Mouse (Mus musculus) lung, embryonic 14.5 days (tissue): ENCODE results near the gene Glmp. TPM values are rescaled to one million over a fixed set of nuclear protein-coding genes. Genes with fewer than 3 reads are reported as not detected.
"Not testable (repeated sequence)": the region's sequence is repeated elsewhere in the genome, so short reads cannot be mapped to it uniquely, and the experiment has no call there.

ENCODE experiments used
- ATAC-seq: fragments of 200-750 bp; cut with Nextera tagmentation; 2 replicates; pipeline ENCODE4 v1.8.0; 2017; ENCODE audit warnings: mild to moderate bottlenecking, moderate TSS enrichment, moderate library complexity; ENCODE audit not compliant: insufficient read depth
- DNase-seq: peaks from one replicate; pipeline ENCODE4 v3.0.0-alpha.2; 2015
- H3K27ac ChIP-seq: fragments of 300-500 bp; sonication (generic); 2 replicates; pipeline ENCODE4 v1.5.1; 2014; ENCODE audit warnings: low read depth, mild to moderate bottlenecking, moderate library complexity
- H3K27me3 ChIP-seq: fragments of 300-500 bp; sonication (generic); 2 replicates; pipeline ENCODE4 v1.6.1; 2014; ENCODE audit warnings: low read length, control low read depth; ENCODE audit not compliant: insufficient read depth
- H3K36me3 ChIP-seq: fragments of 300-500 bp; sonication (generic); 2 replicates; pipeline ENCODE4 v1.6.1; 2014; ENCODE audit warnings: control low read depth; ENCODE audit not compliant: insufficient read depth
- H3K4me1 ChIP-seq: fragments of 300-500 bp; sonication (generic); 2 replicates; pipeline ENCODE4 v1.6.1; 2014; ENCODE audit warnings: antibody characterized with exemption, control low read depth; ENCODE audit not compliant: insufficient read depth
- H3K4me2 ChIP-seq: fragments of 300-500 bp; sonication (generic); 2 replicates; pipeline ENCODE4 v1.6.1; 2014; ENCODE audit warnings: mild to moderate bottlenecking
- H3K4me3 ChIP-seq: fragments of 300-500 bp; sonication (generic); 2 replicates; pipeline ENCODE4 v1.5.1; 2014; ENCODE audit warnings: low read depth, low read length
- H3K9ac ChIP-seq: fragments of 300-500 bp; sonication (generic); 2 replicates; pipeline ENCODE4 v1.6.1; 2014
- H3K9me3 ChIP-seq: fragments of 300-500 bp; sonication (generic); 2 replicates; pipeline ENCODE4 v1.6.1; 2016; ENCODE audit warnings: low read depth, low read length, control low read depth
- CTCF ChIP-seq: IDR thresholded peaks from 2 replicates; pipeline ENCODE4 v1.5.1; 2016; ENCODE audit warnings: antibody characterized with exemption, low read depth
- WGBS: fragments of 180-500 bp; shearing (Covaris S2); extraction: QIAGEN DNeasy Blood & Tissue Kit; methylation state at CpG from one replicate; pipeline ENCODE4 v1.1.7; 2014; 5-methylcytosine and 5-hydroxymethylcytosine counted together
- polyA plus RNA-seq: library from polyadenylated mRNA; unstranded; fragments of >200 nt; fragmentation: Nextera tagmentation; extraction: Ambion mirVana; gene quantifications from 2 replicates; pipeline ENCODE4 v1.2.1, GENCODE M21; 2014

Gene Glmp
- polyA plus RNA-seq, 1 experiment from 2014 or later, result 129 TPM

GRCm38 (mm10) chr3:88365705-88366361 lies 41.0 kb downstream of the Glmp start:
- H3K36me3 ChIP-seq, result peaks cover 18% of the 10 kb centered on the region
- H3K4me1 ChIP-seq, result peaks cover 5% of the 10 kb centered on the region; the same call in 1 of the 2 replicates
- DNase-seq (no peak), ATAC-seq (no peak)
- H3K4me2 ChIP-seq, result no peak overlapping the region
- H3K4me3 ChIP-seq, result no peak overlapping the region
- no peak overlapping the region for H3K9ac ChIP-seq
- H3K9me3 ChIP-seq, result no peaks in the 10 kb centered on the region
- H3K27me3 ChIP-seq, result peaks cover 21% of the 10 kb centered on the region
- 36% methylated on average over 34 of the region's 34 CpGs for WGBS
- no peak overlapping the region for H3K27ac ChIP-seq
- TF ChIP-seq CTCF, result no peak

- 4% methylated on average over 16 of the region's 22 CpGs for WGBS
- peak; percentile 32 for DNase-seq
- H3K4me3 ChIP-seq, H3K4me1 ChIP-seq, H3K9me3 ChIP-seq, H3K27ac ChIP-seq, H3K36me3 ChIP-seq, H3K9ac ChIP-seq: not testable (repeated sequence)
- peaks cover 21% of the 10 kb centered on the region for H3K27me3 ChIP-seq
- peak; percentile 78; the same call in 1 of the 2 replicates for ATAC-seq
- H3K4me2 ChIP-seq, result peak overlapping the region; percentile 50
These were observed 42.1 kb downstream of the Glmp start for GRCm38 (mm10) chr3:88366830-88367428.

DNA sequence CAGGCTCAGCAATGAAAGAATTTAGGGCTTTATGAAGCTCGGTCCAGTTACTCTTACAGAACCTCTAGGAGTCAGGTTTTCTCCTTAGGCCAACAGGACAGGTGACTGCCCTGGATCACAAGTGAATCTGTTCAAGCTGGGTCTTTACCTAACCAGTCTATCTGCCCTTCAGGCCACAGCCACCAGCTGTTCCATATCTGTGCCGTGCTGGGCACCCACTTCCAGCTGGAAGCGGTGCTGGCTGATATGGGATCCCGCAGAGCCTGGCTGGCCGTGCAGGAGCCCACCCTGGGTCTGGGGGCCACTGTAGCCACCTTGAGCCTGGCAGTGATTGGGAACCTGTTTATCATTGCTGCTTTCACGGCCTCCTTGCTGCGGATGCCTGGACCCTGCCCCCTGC lies 42.7 kb downstream of the Glmp start:
- not testable (repeated sequence) for H3K9me3 ChIP-seq, H3K4me1 ChIP-seq, H3K4me2 ChIP-seq, H3K27ac ChIP-seq, H3K9ac ChIP-seq, DNase-seq, H3K4me3 ChIP-seq, ATAC-seq, H3K36me3 ChIP-seq
- H3K27me3 ChIP-seq, result peaks cover 21% of the 10 kb centered on the region
- 46% methylated on average over 3 of the region's 7 CpGs for WGBS

GRCm38 (mm10) chr3:88368511-88368910 lies 43.7 kb downstream of the Glmp start:
- H3K27me3 ChIP-seq, result peaks cover 21% of the 10 kb centered on the region
- H3K9me3 ChIP-seq, H3K4me1 ChIP-seq, H3K36me3 ChIP-seq, H3K4me2 ChIP-seq, H3K27ac ChIP-seq, ATAC-seq, DNase-seq, H3K4me3 ChIP-seq, H3K9ac ChIP-seq: not testable (repeated sequence)
- WGBS, result 60% methylated on average over 7 of the region's 7 CpGs

- 90% methylated on average over 9 of the region's 9 CpGs for WGBS
- H3K27ac ChIP-seq, DNase-seq, H3K27me3 ChIP-seq, H3K36me3 ChIP-seq, H3K9me3 ChIP-seq, ATAC-seq, H3K4me3 ChIP-seq, H3K4me2 ChIP-seq, H3K4me1 ChIP-seq, H3K9ac ChIP-seq: not testable (repeated sequence)
These were observed 47.8 kb downstream of the Glmp start, which contains the start of gene Bglap3 for GRCm38 (mm10) chr3:88372643-88373042. TSS of gene Bglap3 (minus strand) at chr3:88372743.

GRCm38 (mm10) chr3:88375750-88376626 lies 51.2 kb downstream of the Glmp start:
- DNase-seq (peak; percentile 70), ATAC-seq (peak; percentile 92)
- not testable (repeated sequence) for H3K27me3 ChIP-seq, H3K9ac ChIP-seq, H3K36me3 ChIP-seq, H3K27ac ChIP-seq, H3K4me1 ChIP-seq, H3K4me3 ChIP-seq, H3K9me3 ChIP-seq
- 8% methylated on average over 17 of the region's 19 CpGs for whole genome bisulfite sequencing
- peak overlapping the region; percentile 37 for H3K4me2 ChIP-seq

GRCm38 (mm10) chr3:88376644-88377043 lies 51.8 kb downstream of the Glmp start:
- not testable (repeated sequence) for H3K36me3 ChIP-seq, H3K27ac ChIP-seq, H3K9ac ChIP-seq, H3K9me3 ChIP-seq, H3K27me3 ChIP-seq, H3K4me3 ChIP-seq, DNase-seq, H3K4me1 ChIP-seq
- peak; percentile 32; the same call in 1 of the 2 replicates for ATAC-seq
- WGBS, result 18% methylated on average over 5 of the region's 7 CpGs
- peak overlapping the region; percentile 37; the same call in 1 of the 2 replicates for H3K4me2 ChIP-seq

DNA sequence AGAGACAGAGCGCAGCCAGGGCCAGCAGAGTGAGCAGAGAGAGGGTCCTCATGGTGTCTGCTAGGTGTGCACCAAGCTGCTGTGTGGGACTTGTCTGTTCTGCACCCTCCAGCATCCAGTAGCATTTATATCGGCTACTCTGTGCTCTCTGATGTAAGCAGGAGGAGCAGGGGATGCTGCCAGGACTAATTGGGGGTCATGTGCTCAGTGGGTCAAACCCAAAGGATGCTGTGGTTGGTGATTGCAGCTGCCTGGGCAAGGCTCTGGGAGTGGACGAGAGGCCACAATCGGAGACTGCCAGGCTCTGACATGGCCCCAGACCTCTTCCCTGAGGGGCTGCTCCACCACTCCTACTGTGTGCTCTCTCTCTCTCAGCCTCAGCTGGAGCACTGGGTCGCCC lies 53.8 kb downstream of the Glmp start, which contains the start of gene Bglap2:
Gene Bglap2, minus strand, starts transcription at position 101 of the 400 bp plus-strand sequence.
- not testable (repeated sequence) for H3K4me3 ChIP-seq, H3K4me1 ChIP-seq, DNase-seq, H3K27me3 ChIP-seq, H3K27ac ChIP-seq, H3K9me3 ChIP-seq, H3K4me2 ChIP-seq, H3K9ac ChIP-seq, H3K36me3 ChIP-seq, ATAC-seq
- 74% methylated on average over 4 of the region's 5 CpGs for WGBS
